Mouse (Mus musculus) adrenal gland (tissue): ENCODE data around the gene Gbp8.
"Not testable (repeated sequence)": the region's sequence is repeated elsewhere in the genome, so short reads cannot be mapped to it uniquely, and the experiment has no call there.

Experiments used
- intact Hi-C: fragments of 180-260 bp; cut with DNase I; formaldehyde crosslinking; loops from one replicate; pipeline ENCODE4 v1.15.1; 2025
- long read RNA-seq, 2 experiments: library from polyadenylated mRNA; unstranded; transcript quantifications; one replicate each; pipeline ENCODE4 v2.0.0; 2020; ENCODE audit warnings: borderline replicate concordance in 1 of 2; ENCODE audit not compliant: insufficient replicate concordance in 1 of 2

Gbp8 gene
- long read RNA-seq, experiment 1, partial matches to known transcripts = 0 of 4 reads
- long read RNA-seq, experiment 1, other reads (novel, unspliced or antisense) = 4 of 4 reads
- long read RNA-seq, experiment 2, partial matches to known transcripts = 0 of 1 reads
- long read RNA-seq, experiment 2, other reads (novel, unspliced or antisense) = 1 of 1 reads

- intact Hi-C loops = not testable (repeated sequence)
Measured at GRCm38 (mm10) chr5:105139409-105140088, at the start of gene Gbp8, which contains the start of the genes Gbp9 and Gbp4. Gene Gbp8, minus strand, starts transcription at chr5:105139540. Gene Gbp9, minus strand, starts transcription at chr5:105139539. Gene Gbp4, minus strand, starts transcription at chr5:105139586.

DNA sequence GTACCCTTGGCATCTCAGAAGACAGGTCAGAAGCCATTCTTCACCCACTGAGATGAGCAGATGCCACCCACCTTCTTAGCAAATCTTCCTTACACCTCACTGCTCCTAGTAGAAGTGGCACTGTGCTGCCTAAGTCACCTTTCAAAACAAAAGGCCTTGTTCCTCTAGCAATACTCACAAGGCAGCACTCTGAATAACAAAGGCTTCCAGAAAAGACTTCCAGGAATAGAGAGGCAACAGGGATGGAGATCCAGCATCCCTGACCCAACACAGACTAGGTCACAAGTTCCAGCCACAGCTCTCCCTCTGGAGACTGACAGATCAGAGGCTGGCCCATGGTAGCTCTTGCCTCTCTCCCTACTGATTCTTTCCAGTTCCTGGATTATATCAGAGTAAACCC is 42.1 kb upstream of the Gbp8 start:
- intact Hi-C loops = no loop called here

GRCm38 (mm10) chr5:105156582-105156981 is 17.2 kb upstream of the Gbp8 start:
- intact Hi-C loops = no loop called here

GRCm38 (mm10) chr5:105154049-105154448 is 14.7 kb upstream of the Gbp8 start:
- intact Hi-C loops = loop anchor here (2.0 kb wide), 1 partner anchor 167 kb away; no protein-coding TSS in a partner anchor

- intact Hi-C loops = not testable (repeated sequence)
Measured at GRCm38 (mm10) chr5:105148062-105148461, 8.7 kb upstream of the Gbp8 start.

DNA sequence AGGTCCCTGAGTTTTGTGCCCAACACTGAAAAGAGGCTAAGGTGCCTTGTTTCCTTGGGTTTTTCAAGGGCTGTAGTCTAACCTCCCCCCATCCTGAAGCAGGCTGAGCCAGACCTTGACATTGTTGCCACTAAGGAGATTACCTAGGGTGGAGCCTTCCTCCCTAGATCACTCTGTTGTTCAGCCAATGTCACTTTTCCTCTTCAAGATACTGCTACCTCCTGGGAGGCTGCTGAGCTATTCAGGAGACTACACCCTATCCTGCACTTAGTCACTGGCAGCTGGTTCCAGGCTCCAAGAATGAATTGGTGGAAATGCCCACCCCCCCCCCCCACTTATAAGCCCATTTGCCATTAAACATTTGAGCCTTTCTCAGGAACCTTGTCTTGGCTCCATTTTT is 7.1 kb upstream of the Gbp8 start:
- intact Hi-C loops = no loop called here

GRCm38 (mm10) chr5:105145731-105146130 is 6.4 kb upstream of the Gbp8 start:
- intact Hi-C loops = not testable (repeated sequence)

DNA sequence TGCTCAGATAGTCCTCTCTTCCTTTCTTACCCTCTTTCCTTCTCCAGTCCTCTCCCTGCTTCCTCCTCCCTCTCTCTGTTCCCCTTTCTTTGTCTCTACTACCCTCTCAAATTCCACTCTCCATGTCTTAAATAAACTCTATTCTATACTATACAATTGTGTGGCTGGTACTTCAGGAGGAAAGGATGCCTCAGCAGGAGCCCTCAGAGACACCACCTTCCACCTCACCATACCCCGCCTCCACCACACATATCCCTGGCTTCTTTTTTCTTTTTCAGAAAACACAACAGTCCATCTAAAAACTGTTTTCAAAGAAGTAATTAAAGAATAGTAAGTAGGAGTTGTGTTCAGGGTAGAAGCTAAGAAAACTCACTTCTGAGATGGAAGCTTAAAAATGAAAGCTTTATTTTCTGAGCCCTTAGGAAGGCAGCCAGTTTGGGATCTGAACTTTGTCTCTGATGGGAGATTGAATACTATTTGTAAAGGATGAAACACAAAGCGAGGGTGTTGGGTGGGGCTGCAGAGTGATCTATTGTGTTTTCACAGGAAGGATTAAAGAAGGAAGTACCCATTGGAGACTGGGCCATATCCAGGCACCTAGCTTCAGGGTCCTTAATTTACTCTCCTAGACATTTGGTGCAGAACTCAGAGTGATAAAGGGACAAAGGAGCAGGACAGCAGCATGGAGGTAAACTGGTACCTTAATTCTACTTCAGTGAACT is 910 bp upstream of the Gbp8 start:
- intact Hi-C loops = not testable (repeated sequence)

- intact Hi-C loops = no loop called here
Measured at GRCm38 (mm10) chr5:105138906-105139305, 434 bp downstream of the Gbp8 start.

GRCm38 (mm10) chr5:105136706-105137304 is 2.5 kb downstream of the Gbp8 start:
- intact Hi-C loops = not testable (repeated sequence)

DNA sequence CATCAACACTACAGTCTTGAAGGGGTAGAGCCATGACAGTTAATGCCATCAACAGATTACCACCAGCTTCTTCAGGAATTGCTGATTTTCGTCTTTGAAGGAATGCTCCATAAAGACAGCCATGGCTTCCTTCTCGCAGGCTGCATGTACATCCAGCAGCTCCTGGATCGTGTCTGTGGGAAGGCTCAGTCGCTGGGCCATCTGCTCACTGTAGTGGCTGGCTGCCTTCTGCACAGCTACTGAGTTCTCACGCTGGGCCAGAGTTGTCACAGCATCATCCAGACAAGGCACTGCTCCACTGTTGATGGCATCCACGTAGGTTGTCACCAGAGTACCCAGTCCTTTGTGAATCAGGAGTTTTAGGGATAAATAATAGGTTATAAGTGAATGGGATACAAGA is 17.6 kb downstream of the Gbp8 start:
- intact Hi-C loops = not testable (repeated sequence)

DNA sequence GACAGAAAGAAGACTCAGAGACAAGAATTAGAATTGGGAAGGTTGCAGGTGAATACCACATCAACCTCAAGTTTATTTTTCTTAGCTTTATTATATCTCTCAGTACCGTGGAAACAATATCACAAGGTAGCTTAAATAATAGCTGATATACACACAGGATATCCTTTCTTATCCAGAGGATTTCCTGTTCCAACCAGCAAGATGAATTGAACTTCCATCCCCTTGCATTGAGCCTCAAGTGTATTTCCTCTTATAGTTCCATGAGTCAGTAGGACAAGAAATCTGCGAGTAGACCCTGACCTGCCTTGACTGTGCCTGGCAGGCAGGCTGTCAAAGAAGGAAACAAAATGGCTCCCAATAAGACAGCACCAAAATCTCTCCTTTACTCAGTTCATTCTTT is 23.6 kb downstream of the Gbp8 start:
- intact Hi-C loops = no loop called here

- intact Hi-C loops = no loop called here
Measured at GRCm38 (mm10) chr5:105114696-105115095, 24.6 kb downstream of the Gbp8 start.

- intact Hi-C loops = no loop called here
Measured at GRCm38 (mm10) chr5:105113656-105114055, 25.7 kb downstream of the Gbp8 start.

- intact Hi-C loops = not testable (repeated sequence)
Measured at GRCm38 (mm10) chr5:105110271-105110852, 29.0 kb downstream of the Gbp8 start.

DNA sequence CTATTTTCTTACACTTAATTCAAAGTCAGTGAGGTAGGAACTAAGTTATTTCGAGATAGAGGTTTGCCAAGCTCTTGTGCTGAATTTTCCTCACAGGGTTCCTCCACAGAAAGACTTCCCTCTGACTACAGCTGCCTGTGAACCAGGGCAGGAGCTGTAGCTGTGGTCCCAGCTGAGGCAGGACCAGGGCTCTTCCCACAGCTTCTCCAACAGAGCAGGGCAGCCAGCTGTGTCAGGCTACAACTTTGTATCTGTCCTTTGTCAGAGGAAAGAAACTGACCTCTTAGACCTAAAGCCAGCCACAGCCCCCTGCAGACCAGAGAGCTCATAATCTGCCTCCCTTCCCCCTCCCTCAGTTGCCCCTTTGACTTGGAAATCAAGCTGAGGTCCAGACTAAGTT is 29.6 kb downstream of the Gbp8 start:
- intact Hi-C loops = not testable (repeated sequence)

- intact Hi-C loops = not testable (repeated sequence)
Measured at GRCm38 (mm10) chr5:105105689-105106088, 33.7 kb downstream of the Gbp8 start.

DNA sequence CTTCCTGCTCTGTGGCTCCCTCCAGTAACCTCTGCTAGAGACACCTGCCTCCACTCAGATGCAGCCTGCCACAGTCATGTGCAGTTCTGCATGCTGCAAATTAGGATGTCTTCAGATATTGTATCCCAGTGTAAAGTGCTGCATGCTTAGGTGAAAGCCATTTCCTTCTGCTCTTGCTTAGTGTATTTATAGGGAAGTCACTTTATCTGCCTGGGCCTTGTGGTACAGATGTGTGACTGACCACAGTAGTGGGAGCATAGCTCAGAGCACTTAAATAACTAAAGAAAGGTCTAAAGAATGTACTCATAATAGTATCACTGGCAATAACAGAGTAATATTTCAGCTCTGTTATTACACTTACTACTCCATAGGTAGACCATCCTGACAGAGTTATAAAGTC is 57.4 kb downstream of the Gbp8 start:
- intact Hi-C loops = no loop called here

GRCm38 (mm10) chr5:105068356-105068755 is 71.0 kb downstream of the Gbp8 start:
- intact Hi-C loops = not testable (repeated sequence)

- intact Hi-C loops = not testable (repeated sequence)
Measured at GRCm38 (mm10) chr5:105064443-105064842, 74.9 kb downstream of the Gbp8 start.

GRCm38 (mm10) chr5:105063321-105063720 is 76.0 kb downstream of the Gbp8 start:
- intact Hi-C loops = no loop called here
